Mouse (Mus musculus) forebrain, embryonic 11.5 days (tissue): ENCODE data around the gene Zfp683. TPM values are rescaled to one million over a fixed set of nuclear protein-coding genes. Genes with fewer than 3 reads are reported as not detected.

Experiments
- ATAC-seq: fragments of 200-750 bp; cut with Nextera tagmentation; replicated peaks from 2 replicates; pipeline ENCODE4 v1.8.0; 2017; ENCODE audit warnings: moderate TSS enrichment; ENCODE audit not compliant: low FRiP score
- DNase-seq: peaks from one replicate; pipeline ENCODE4 v3.0.0-alpha.2; 2017; ENCODE audit warnings: low spot score
- H3K27ac ChIP-seq: fragments of 300-500 bp; sonication (generic); 2 replicates; pipeline ENCODE4 v1.5.1; 2014; ENCODE audit warnings: low read depth, low read length
- H3K27me3 ChIP-seq: fragments of 300-500 bp; sonication (generic); 2 replicates; pipeline ENCODE4 v1.6.1; 2014; ENCODE audit warnings: mild to moderate bottlenecking, low read length, mixed read lengths; ENCODE audit not compliant: control insufficient read depth, insufficient read depth
- H3K36me3 ChIP-seq: fragments of 300-500 bp; sonication (generic); 2 replicates; pipeline ENCODE4 v1.6.1; 2014; ENCODE audit warnings: mild to moderate bottlenecking, low read length, moderate library complexity, mixed read lengths; ENCODE audit not compliant: control insufficient read depth, insufficient read depth
- H3K4me1 ChIP-seq: fragments of 300-500 bp; sonication (generic); replicated peaks from 2 replicates; pipeline ENCODE4 v1.6.1; 2014; ENCODE audit warnings: low read length, mixed read lengths; ENCODE audit not compliant: control insufficient read depth, insufficient read depth
- H3K4me2 ChIP-seq: fragments of 300-500 bp; sonication (generic); 2 replicates; pipeline ENCODE4 v1.6.1; 2014; ENCODE audit warnings: low read depth, mild to moderate bottlenecking, low read length, moderate library complexity, mixed read lengths; ENCODE audit not compliant: severe bottlenecking
- H3K4me3 ChIP-seq: fragments of 300-500 bp; sonication (generic); 2 replicates; pipeline ENCODE4 v1.5.1; 2014; ENCODE audit warnings: low read depth, low read length
- H3K9ac ChIP-seq: fragments of 300-500 bp; sonication (generic); 2 replicates; pipeline ENCODE4 v1.6.1; 2014; ENCODE audit warnings: low read length
- H3K9me3 ChIP-seq: fragments of 300-500 bp; sonication (generic); 2 replicates; pipeline ENCODE4 v1.6.1; 2016; ENCODE audit warnings: low read length, mixed read lengths; ENCODE audit not compliant: control insufficient read depth
- WGBS: fragments of 180-500 bp; shearing (Covaris S2); extraction: QIAGEN DNeasy Blood & Tissue Kit; methylation state at CpG from one replicate; pipeline ENCODE4 v1.1.7; 2014; 5-methylcytosine and 5-hydroxymethylcytosine counted together
- polyA plus RNA-seq: library from polyadenylated mRNA; unstranded; fragments of >200 nt; fragmentation: Nextera tagmentation; extraction: Ambion mirVana; gene quantifications from 2 replicates; pipeline ENCODE4 v1.2.1, GENCODE M21; 2014

The Zfp683 gene
- polyA plus RNA-seq, 1 experiment from 2014 or later = not detected

GRCm38 (mm10) chr4:134017201-134017865, 36.3 kb upstream of the Zfp683 start:
- no peak for ATAC-seq
- peak overlapping the region; percentile 86 for H3K27ac ChIP-seq
- H3K4me1 ChIP-seq = peaks cover 41% of the 10 kb centered on the region

GRCm38 (mm10) chr4:134018038-134018778, 35.4 kb upstream of the Zfp683 start:
- Histone ChIP-seq H3K36me3 (no peaks in the 10 kb centered on the region), H3K9me3 (no peaks in the 10 kb centered on the region), H3K4me1 (peaks cover 36% of the 10 kb centered on the region), H3K27me3 (no peaks in the 10 kb centered on the region), H3K27ac (peak overlapping the region; percentile 86), H3K4me2 (peak overlapping the region; percentile 68), H3K4me3 (peak overlapping the region; percentile 48), H3K9ac (peak overlapping the region; percentile 63)
- WGBS = under 1% methylated on average over 46 of the region's 46 CpGs
- ATAC-seq (no peak; the same call in 1 of the 2 replicates), DNase-seq (peak; percentile 73)

More at GRCm38 (mm10) chr4:134017201-134017865, 36.3 kb upstream of the Zfp683 start:
- Histone ChIP-seq H3K27me3 (no peaks in the 10 kb centered on the region), H3K9ac (peak overlapping the region; percentile 63), H3K9me3 (no peaks in the 10 kb centered on the region), H3K36me3 (no peaks in the 10 kb centered on the region), H3K4me3 (peak overlapping the region; percentile 48), H3K4me2 (peak overlapping the region; percentile 68)
- under 1% methylated on average over 21 of the region's 21 CpGs for WGBS
- peak; percentile 74 for DNase-seq

GRCm38 (mm10) chr4:134018779-134019145, 34.9 kb upstream of the Zfp683 start, which contains the start of gene Lin28a:
TSS of gene Lin28a (minus strand) at chr4:134018841.
- H3K9me3 ChIP-seq = no peaks in the 10 kb centered on the region
- H3K4me3 ChIP-seq = peak within 1 kb of the TSS; percentile 48
- peak within 1 kb of the TSS; percentile 68 for H3K4me2 ChIP-seq
- peaks cover 35% of the 10 kb centered on the region for H3K4me1 ChIP-seq
- 1% methylated on average over 9 of the region's 9 CpGs for WGBS
- H3K27me3 ChIP-seq = no peaks in the 10 kb centered on the region
- peak within 1 kb of the TSS; percentile 63 for H3K9ac ChIP-seq
- no peaks in the 10 kb centered on the region for H3K36me3 ChIP-seq
- DNase-seq = peak; percentile 81
- H3K27ac ChIP-seq = peak within 1 kb of the TSS; percentile 87
- ATAC-seq = peak; percentile 45; the same call in 1 of the 2 replicates

GRCm38 (mm10) chr4:134019210-134019609, 34.4 kb upstream of the Zfp683 start:
- Histone ChIP-seq H3K4me3 (peak overlapping the region; percentile 48), H3K4me1 (peaks cover 35% of the 10 kb centered on the region), H3K4me2 (peak overlapping the region; percentile 68), H3K9ac (peak overlapping the region; percentile 52), H3K27ac (peak overlapping the region; percentile 87), H3K9me3 (no peaks in the 10 kb centered on the region), H3K36me3 (no peaks in the 10 kb centered on the region), H3K27me3 (no peaks in the 10 kb centered on the region)
- ATAC-seq = peak; percentile 40
- WGBS = 0% methylated on average over 7 of the region's 10 CpGs
- DNase-seq = peak; percentile 81

GRCm38 (mm10) chr4:134019641-134020351, 33.8 kb upstream of the Zfp683 start:
- Histone ChIP-seq H3K36me3 (no peaks in the 10 kb centered on the region), H3K4me1 (peaks cover 35% of the 10 kb centered on the region), H3K4me2 (peak overlapping the region; percentile 68), H3K4me3 (peak overlapping the region; percentile 48), H3K9me3 (no peaks in the 10 kb centered on the region), H3K27ac (peak overlapping the region; percentile 87), H3K27me3 (no peaks in the 10 kb centered on the region), H3K9ac (peak overlapping the region; percentile 52)
- peak; percentile 74 for DNase-seq
- WGBS = 2% methylated on average over 16 of the region's 16 CpGs
- peak; percentile 55; the same call in 1 of the 2 replicates for ATAC-seq

GRCm38 (mm10) chr4:134020621-134021020, 33.0 kb upstream of the Zfp683 start:
- DNase-seq (peak; percentile 88), ATAC-seq (no peak)
- 4% methylated on average over 11 of the region's 11 CpGs for WGBS
- no peaks in the 10 kb centered on the region for H3K27me3 ChIP-seq
- H3K36me3 ChIP-seq = no peaks in the 10 kb centered on the region
- no peak overlapping the region for H3K4me3 ChIP-seq
- H3K9ac ChIP-seq = no peak overlapping the region
- H3K9me3 ChIP-seq = no peaks in the 10 kb centered on the region
- peaks cover 32% of the 10 kb centered on the region for H3K4me1 ChIP-seq
- H3K4me2 ChIP-seq = peak overlapping the region; percentile 68; the same call in 1 of the 2 replicates
- no peak overlapping the region for H3K27ac ChIP-seq

- H3K4me1 ChIP-seq = no peaks in the 10 kb centered on the region
- H3K27me3 ChIP-seq = no peaks in the 10 kb centered on the region
- ATAC-seq (no peak), DNase-seq (no peak)
- H3K36me3 ChIP-seq = no peaks in the 10 kb centered on the region
- no peak overlapping the region for H3K27ac ChIP-seq
- H3K4me2 ChIP-seq = no peak overlapping the region
- no peak overlapping the region for H3K4me3 ChIP-seq
- 24% methylated on average over 9 of the region's 9 CpGs for WGBS
- no peaks in the 10 kb centered on the region for H3K9me3 ChIP-seq
- no peak overlapping the region for H3K9ac ChIP-seq
Measured at GRCm38 (mm10) chr4:134025802-134026201, 27.8 kb upstream of the Zfp683 start.

- WGBS = 4% methylated on average over 16 of the region's 16 CpGs
- Histone ChIP-seq H3K4me1 (no peaks in the 10 kb centered on the region), H3K4me2 (0 out of 2 replicates have a peak overlapping the region, but pooled peaks have one; percentile 26), H3K27me3 (no peaks in the 10 kb centered on the region), H3K36me3 (no peaks in the 10 kb centered on the region), H3K4me3 (no peak overlapping the region), H3K27ac (no peak overlapping the region), H3K9me3 (no peaks in the 10 kb centered on the region), H3K9ac (no peak overlapping the region)
- DNase-seq (peak; percentile 94), ATAC-seq (0 out of 2 replicates have a peak, but pooled peaks have one; percentile 15)
Measured at GRCm38 (mm10) chr4:134035953-134036352, 17.7 kb upstream of the Zfp683 start.
